Mouse (Mus musculus) kidney, adult 2 months (tissue): ENCODE data around the gene Hist2h2be.

Experiments
- CTCF ChIP-seq: fragments of 200-500 bp; conservative IDR thresholded peaks from 2 replicates; pipeline ENCODE4 v1.5.1; 2011; ENCODE audit warnings: low read depth, mild to moderate bottlenecking, control low read depth, low read length, moderate library complexity, mixed read lengths; ENCODE audit not compliant: insufficient read depth, insufficient read length
- POLR2A ChIP-seq: fragments of 200-500 bp; IDR thresholded peaks from one replicate; pipeline ENCODE4 v1.6.1; 2011; ENCODE audit warnings: low read depth, low read length, control low read depth

DNA sequence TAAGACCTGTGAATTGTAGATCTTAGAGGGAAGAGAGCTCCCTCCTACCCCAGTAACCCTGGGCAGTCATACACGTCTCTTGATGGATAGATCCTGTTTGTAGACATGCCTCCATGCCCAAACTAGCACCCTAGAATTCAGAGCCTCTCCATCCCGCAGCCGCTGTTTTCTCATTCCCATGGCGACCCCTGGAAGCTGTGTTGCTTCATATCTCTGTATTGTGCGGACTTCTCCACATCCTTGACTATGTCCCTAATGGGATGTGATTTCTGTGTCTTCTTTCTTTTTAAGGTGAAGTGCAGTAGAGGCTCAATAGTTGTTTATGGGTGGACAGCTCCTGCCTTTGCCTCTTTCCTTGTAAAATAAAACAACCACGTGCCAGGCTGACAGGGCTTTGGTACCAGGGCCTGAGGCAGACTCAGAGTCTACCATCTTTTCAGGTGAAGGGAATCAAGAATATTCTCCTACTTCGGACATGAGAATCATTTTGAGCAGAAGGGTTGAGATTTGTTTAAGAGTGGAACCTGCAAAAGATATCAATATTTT, 43.6 kb downstream of the Hist2h2be start:
- TF ChIP-seq CTCF (no peak), POLR2A (no peak)
